Mouse (Mus musculus) small intestine, adult 2 months (tissue): ENCODE measurements around the gene Dffa.

Experiments
- CTCF ChIP-seq: fragments of 200-500 bp; IDR thresholded peaks from 2 replicates; pipeline ENCODE4 v1.5.1; 2012; ENCODE audit warnings: low read depth, mild to moderate bottlenecking, control low read depth, inconsistent platforms, low read length, moderate library complexity, mixed read lengths; ENCODE audit not compliant: insufficient replicate concordance, insufficient read length; ENCODE audit errors: extremely low read depth
- POLR2A ChIP-seq: fragments of 200-500 bp; IDR thresholded peaks from 2 replicates; pipeline ENCODE4 v1.6.1; 2012; ENCODE audit warnings: low read depth, mild to moderate bottlenecking, control low read depth, inconsistent platforms, low read length, moderate library complexity

DNA sequence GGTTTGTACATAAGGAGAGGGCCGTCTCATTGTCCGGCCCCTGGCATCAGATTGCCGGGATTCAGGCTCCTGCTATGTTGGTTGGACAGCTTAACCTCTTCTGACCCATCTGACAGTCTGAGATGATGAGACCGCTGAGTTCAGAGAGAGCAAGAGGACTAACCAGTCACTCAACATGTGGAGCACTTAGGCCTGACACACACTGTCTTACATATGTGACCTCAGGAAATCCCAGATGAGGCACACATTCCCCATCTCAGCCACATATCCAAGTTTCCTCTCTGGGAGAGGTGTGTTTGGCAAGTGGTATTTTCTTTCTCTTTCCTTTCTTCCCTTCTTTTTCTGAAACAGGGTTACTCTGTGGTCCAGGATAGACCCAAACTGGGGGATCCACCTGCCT is 41.2 kb downstream of the Dffa start:
- TF ChIP-seq CTCF (no peak), POLR2A (no peak)
